Mouse (Mus musculus): Measurements from ENCODE around the gene 4933416C03Rik.

DNA sequence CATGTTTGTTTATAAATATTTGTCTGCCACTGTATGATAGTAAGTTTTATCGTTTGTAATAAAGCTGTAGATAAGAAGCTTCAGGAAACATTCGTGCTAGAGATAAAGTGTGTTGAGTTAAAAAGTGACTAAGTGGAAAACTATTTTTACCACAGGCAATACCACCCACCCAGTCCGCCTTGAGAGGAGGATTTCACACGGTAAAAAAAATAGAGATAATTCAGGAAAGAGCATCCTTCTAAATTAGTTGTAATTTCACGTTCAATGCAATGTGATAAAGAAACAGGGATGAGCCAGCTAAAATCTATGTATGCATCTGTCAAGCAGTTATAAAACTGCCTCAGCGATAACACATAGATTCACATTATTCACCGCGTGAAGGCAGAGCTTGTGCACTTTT lies 3.3 kb upstream of the 4933416C03Rik start:
- no peak for TF ChIP-seq CTCF (IDR thresholded peaks at IDR 0.05; ENCODE audit: extremely low read depth, insufficient read depth, insufficient read length, insufficient replicate concordance)
- no peak for TF ChIP-seq POLR2A (IDR thresholded peaks at IDR 0.05; ENCODE audit: low read depth, low read length)
